Mouse (Mus musculus) heart, postnatal 36 days (tissue): ENCODE measurements around the gene Exd2. TPM values are rescaled to one million over a fixed set of nuclear protein-coding genes. Genes with fewer than 3 reads are reported as not detected.

Experiments
- DNase-seq, 2 experiments: peaks; one replicate each; pipeline ENCODE4 v3.0.0; 2021 to 2022
- intact Hi-C: fragments of 180-260 bp; cut with DNase I; formaldehyde crosslinking; loops from one replicate; pipeline ENCODE4 v1.15.1; 2025
- total RNA-seq, 2 experiments: library from RNA; stranded (reverse); gene quantifications; 2 replicates each; pipeline ENCODE4 v1.2.3; 2021

Exd2 gene
- total RNA-seq, 2 experiments from 2014 or later, result 12.8 to 14.4 TPM

DNA sequence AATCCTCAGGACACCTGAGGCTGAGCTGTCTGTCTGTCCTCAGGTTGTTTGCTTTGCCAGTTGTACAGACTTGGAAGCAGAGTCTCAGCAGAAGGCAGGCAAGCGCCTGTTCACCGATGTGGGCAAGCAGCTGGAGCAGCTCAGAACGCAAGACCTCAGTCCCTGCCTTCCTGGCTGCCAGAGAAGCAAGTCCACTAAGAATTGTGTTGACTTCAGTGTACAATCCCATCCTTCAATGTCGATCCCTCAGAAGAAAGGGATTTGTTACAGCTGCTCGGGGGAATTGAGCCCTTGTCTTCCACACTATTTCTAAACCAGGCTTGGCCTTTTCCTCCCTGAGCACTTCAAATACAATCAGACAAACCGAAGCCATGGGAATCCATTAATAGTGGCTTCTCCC, 75.4 kb downstream of the Exd2 start:
- intact Hi-C loops, result no loop called here
- no peak for DNase-seq

DNA sequence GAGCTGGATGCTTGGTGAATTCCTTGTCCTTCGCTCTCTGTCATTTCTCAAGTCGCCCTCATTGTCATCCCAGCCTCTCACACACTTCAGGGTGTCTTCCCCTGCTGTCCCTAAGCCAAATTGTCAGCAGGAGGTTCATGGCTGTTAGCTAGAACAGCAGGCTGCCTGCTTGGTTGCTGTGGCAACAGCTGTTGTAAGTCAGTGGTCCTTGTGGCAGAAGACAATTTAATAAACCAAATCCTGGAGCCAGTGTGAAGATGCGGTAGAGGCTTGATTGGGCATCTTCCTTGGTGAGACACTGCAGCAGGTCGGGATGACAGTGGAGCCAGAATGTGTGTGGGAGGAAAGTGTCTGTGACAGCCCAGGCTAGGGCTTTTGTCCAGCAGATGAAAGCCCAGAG, 82.4 kb downstream of the Exd2 start:
- no peak for DNase-seq
- intact Hi-C loops, result no loop called here

DNA sequence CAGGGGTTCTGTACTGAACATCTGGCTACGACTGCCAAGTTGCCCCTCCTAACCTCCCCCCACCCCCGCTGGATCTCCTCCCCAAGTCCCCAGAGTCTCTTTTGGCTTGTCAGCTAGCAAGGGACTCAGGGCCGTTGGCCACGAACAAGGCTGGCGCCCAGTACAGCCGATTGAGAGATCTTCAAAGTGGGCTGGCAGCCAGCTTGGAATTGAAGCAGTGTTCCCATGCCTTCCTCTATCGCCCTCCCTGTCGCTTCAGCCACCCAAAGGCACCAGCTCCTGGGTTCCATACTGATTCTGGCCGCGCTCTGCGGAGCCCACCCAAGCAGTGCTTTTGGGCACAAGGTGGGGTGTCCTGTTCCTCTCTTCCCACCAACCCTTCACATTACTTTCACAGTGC, 86.8 kb downstream of the Exd2 start:
- intact Hi-C loops, result no loop called here
- peak; percentile 67 for DNase-seq

Other genes with a start within 250 kb of the Exd2 start
- 10 to 100 TPM; 33.4 to 38.9 TPM for gene Actn1, start 202.7 kb upstream of the Exd2 start, total RNA-seq
- gene Dcaf5, start 26.5 kb upstream of the Exd2 start, total RNA-seq, result 10 to 100 TPM; 38.4 TPM
- gene Galnt16, start 55.2 kb downstream of the Exd2 start, total RNA-seq, result 1 to 10 TPM; 2.7 to 3.7 TPM
- 10 to 100 TPM; 13.7 to 17.3 TPM for gene Slc39a9, start 180.8 kb downstream of the Exd2 start, total RNA-seq
- gene Erh, start 181.2 kb downstream of the Exd2 start, total RNA-seq, result 10 to 100 TPM; 21.0 to 26.8 TPM
- under 1 TPM in 1 of 2 experiments, not detected in 1; 0.27 TPM for gene Plekhd1, start 229.5 kb downstream of the Exd2 start, total RNA-seq